Mouse (Mus musculus) hindbrain, embryonic 14.5 days (tissue): ENCODE data around the gene Rbm15b. TPM values are rescaled to one million over a fixed set of nuclear protein-coding genes. Genes with fewer than 3 reads are reported as not detected.

ENCODE experiments used
- ATAC-seq: fragments of 200-750 bp; cut with Nextera tagmentation; 2 replicates; pipeline ENCODE4 v1.8.0; 2017; ENCODE audit warnings: moderate number of reproducible peaks, mild to moderate bottlenecking, moderate TSS enrichment, moderate library complexity; ENCODE audit not compliant: low FRiP score
- DNase-seq: peaks from one replicate; pipeline ENCODE4 v3.0.0-alpha.2; 2015; ENCODE audit warnings: low spot score
- H3K27ac ChIP-seq: fragments of 300-500 bp; sonication (generic); 2 replicates; pipeline ENCODE4 v1.5.1; 2014; ENCODE audit warnings: mild to moderate bottlenecking, moderate library complexity
- H3K27me3 ChIP-seq: fragments of 300-500 bp; sonication (generic); 2 replicates; pipeline ENCODE4 v1.6.1; 2014; ENCODE audit warnings: mild to moderate bottlenecking, low read length, mixed read lengths; ENCODE audit not compliant: control insufficient read depth, insufficient read depth
- H3K36me3 ChIP-seq: fragments of 300-500 bp; sonication (generic); replicated peaks from 2 replicates; pipeline ENCODE4 v1.6.1; 2014; ENCODE audit not compliant: control insufficient read depth, insufficient read depth
- H3K4me1 ChIP-seq: fragments of 300-500 bp; sonication (generic); replicated peaks from 2 replicates; pipeline ENCODE4 v1.6.1; 2014; ENCODE audit warnings: antibody characterized with exemption, low read length, mixed read lengths; ENCODE audit not compliant: control insufficient read depth, insufficient read depth
- H3K4me2 ChIP-seq: fragments of 300-500 bp; sonication (generic); replicated peaks from 2 replicates; pipeline ENCODE4 v1.6.1; 2014; ENCODE audit warnings: mild to moderate bottlenecking, moderate library complexity
- H3K4me3 ChIP-seq: fragments of 300-500 bp; sonication (generic); replicated peaks from 2 replicates; pipeline ENCODE4 v1.5.1; 2014; ENCODE audit warnings: mild to moderate bottlenecking, low read length
- H3K9ac ChIP-seq: fragments of 300-500 bp; sonication (generic); 2 replicates; pipeline ENCODE4 v1.6.1; 2014
- H3K9me3 ChIP-seq: fragments of 300-500 bp; sonication (generic); 2 replicates; pipeline ENCODE4 v1.6.1; 2016; ENCODE audit warnings: low read length; ENCODE audit not compliant: control insufficient read depth
- WGBS: fragments of 180-500 bp; shearing (Covaris S2); extraction: QIAGEN DNeasy Blood & Tissue Kit; methylation state at CpG from one replicate; pipeline ENCODE4 v1.1.7; 2014; 5-methylcytosine and 5-hydroxymethylcytosine counted together
- polyA plus RNA-seq: library from polyadenylated mRNA; unstranded; fragments of >200 nt; fragmentation: Nextera tagmentation; extraction: Ambion mirVana; gene quantifications from 2 replicates; pipeline ENCODE4 v1.2.1, GENCODE M21; 2014

Rbm15b gene
- polyA plus RNA-seq, 1 experiment from 2014 or later: 27.5 TPM

GRCm38 (mm10) chr9:106903099-106903790, 16.0 kb upstream of the Rbm15b start:
- Histone ChIP-seq H3K4me1 (no peaks in the 10 kb centered on the region), H3K9me3 (no peaks in the 10 kb centered on the region), H3K4me2 (no peak overlapping the region), H3K27ac (no peak overlapping the region), H3K4me3 (no peak overlapping the region), H3K36me3 (peaks cover 73% of the 10 kb centered on the region), H3K9ac (no peak overlapping the region), H3K27me3 (no peaks in the 10 kb centered on the region)
- no peak for DNase-seq
- no peak for ATAC-seq
- WGBS: 80% methylated on average over 4 of the region's 4 CpGs

GRCm38 (mm10) chr9:106901596-106901995, 14.4 kb upstream of the Rbm15b start:
- no peak overlapping the region for H3K4me3 ChIP-seq
- WGBS: 93% methylated on average over 7 of the region's 7 CpGs
- H3K27me3 ChIP-seq: no peaks in the 10 kb centered on the region
- ATAC-seq (no peak), DNase-seq (no peak)
- H3K27ac ChIP-seq: no peak overlapping the region
- no peaks in the 10 kb centered on the region for H3K9me3 ChIP-seq
- H3K4me1 ChIP-seq: no peaks in the 10 kb centered on the region
- H3K4me2 ChIP-seq: no peak overlapping the region
- no peak overlapping the region for H3K9ac ChIP-seq
- H3K36me3 ChIP-seq: peaks cover 59% of the 10 kb centered on the region

DNA sequence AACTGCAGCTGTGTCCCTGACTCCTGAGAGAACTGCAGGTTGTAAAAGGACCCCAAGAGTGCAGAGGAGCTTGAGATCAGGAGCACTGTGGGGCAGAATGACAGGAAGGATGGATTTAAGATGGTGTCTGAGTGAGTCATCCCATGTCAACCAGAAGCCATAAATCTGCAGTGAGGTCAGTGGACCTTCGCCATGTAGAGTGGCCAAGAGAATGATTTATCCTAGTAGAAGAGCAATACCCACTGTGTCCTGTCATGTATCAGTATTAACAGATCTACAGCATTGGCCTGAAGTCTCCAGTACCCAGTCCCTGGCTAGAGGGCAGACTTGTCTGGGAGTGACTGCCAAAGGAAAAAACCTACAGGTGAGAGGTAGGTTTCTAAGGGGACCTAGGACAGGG, 11.7 kb upstream of the Rbm15b start:
- H3K4me3 ChIP-seq: no peak overlapping the region
- H3K4me1 ChIP-seq: no peaks in the 10 kb centered on the region
- DNase-seq: no peak
- H3K9me3 ChIP-seq: no peaks in the 10 kb centered on the region
- H3K36me3 ChIP-seq: peaks cover 65% of the 10 kb centered on the region
- no peak overlapping the region for H3K9ac ChIP-seq
- WGBS: 90% methylated on average over 1 of the region's 1 CpGs
- ATAC-seq: no peak
- H3K4me2 ChIP-seq: no peak overlapping the region
- no peaks in the 10 kb centered on the region for H3K27me3 ChIP-seq
- H3K27ac ChIP-seq: no peak overlapping the region

- H3K27me3 ChIP-seq: no peaks in the 10 kb centered on the region
- H3K9me3 ChIP-seq: no peaks in the 10 kb centered on the region
- H3K36me3 ChIP-seq: peaks cover 46% of the 10 kb centered on the region
- peak overlapping the region; percentile 86; the same call in 1 of the 2 replicates for H3K4me3 ChIP-seq
- DNase-seq: no peak
- no peak overlapping the region for H3K27ac ChIP-seq
- peak overlapping the region; percentile 79 for H3K4me2 ChIP-seq
- no peak overlapping the region; the same call in 1 of the 2 replicates for H3K9ac ChIP-seq
- peaks cover 18% of the 10 kb centered on the region for H3K4me1 ChIP-seq
- WGBS: 52% methylated on average over 3 of the region's 3 CpGs
- ATAC-seq: no peak
Measured at GRCm38 (mm10) chr9:106893327-106893726, 6.1 kb upstream of the Rbm15b start.

DNA sequence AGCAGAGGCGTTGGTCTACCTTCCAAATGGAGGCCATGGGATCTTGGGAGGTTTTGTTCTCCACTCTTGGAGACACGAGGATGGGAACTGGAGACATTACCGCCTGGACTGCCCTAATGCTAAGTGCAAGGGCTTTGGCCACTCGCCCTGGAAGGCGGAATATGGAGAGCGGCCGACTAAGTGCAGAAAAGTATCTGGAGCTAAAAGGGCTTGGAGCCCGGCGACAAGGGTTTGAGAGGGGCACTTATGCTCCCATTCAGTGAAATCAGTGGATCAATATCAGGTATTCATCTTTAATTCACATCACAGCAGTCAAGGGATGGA, 5.3 kb upstream of the Rbm15b start:
- peak; percentile 29 for DNase-seq

DNA sequence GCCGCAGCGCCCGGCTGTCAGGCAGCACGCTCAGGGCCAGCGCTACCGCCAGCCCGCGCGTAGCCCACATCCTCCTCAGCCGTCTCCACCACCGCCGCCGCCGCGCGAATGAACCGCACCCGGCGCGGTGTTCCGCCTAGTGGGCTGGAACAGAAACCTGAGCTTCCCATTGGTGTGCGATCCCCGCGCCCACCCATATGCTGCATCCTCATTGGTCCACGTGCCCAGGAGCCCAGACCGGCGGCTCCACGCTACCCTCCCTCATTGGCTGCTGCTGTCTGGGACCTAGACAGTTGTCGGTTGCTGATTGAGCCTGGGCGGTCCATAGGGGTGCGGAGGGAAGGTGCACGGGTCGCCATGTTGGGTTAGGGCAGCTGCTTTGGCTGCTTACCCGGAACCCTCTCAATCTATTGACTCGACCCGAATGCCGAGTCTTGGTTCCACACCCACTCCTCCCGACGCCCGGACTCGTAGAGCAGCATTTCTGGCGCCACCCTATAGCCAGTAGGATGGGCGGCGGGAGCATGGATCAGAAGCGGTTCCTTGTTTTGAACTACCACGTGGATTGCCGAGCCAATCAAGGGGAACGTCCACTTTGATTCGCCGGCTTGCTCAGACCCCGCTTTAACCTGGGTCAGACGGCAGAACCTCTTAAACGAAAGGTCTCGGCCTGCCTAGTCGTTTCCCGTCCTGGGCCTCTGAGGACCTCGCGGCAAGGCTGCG, 4.8 kb upstream of the Rbm15b start, which contains the start of gene Manf:
Gene Manf (minus strand): TSS at position 151 of the 723 bp plus-strand sequence.
- ATAC-seq: peak; percentile 99
- H3K36me3 ChIP-seq: peaks cover 52% of the 10 kb centered on the region
- H3K4me1 ChIP-seq: peaks cover 24% of the 10 kb centered on the region
- under 1% methylated on average over 57 of the region's 59 CpGs for WGBS
- peak within 1 kb of the TSS; percentile 91 for H3K27ac ChIP-seq
- DNase-seq: peak; percentile 96
- H3K4me3 ChIP-seq: peak within 1 kb of the TSS; percentile 86
- H3K9ac ChIP-seq: peak within 1 kb of the TSS; percentile 94
- peak within 1 kb of the TSS; percentile 79 for H3K4me2 ChIP-seq
- H3K9me3 ChIP-seq: no peaks in the 10 kb centered on the region
- H3K27me3 ChIP-seq: no peaks in the 10 kb centered on the region

More for the DNA sequence above, 5.3 kb upstream of the Rbm15b start:
- peak overlapping the region; percentile 86 for H3K4me3 ChIP-seq
- H3K27ac ChIP-seq: peak overlapping the region; percentile 91
- peaks cover 52% of the 10 kb centered on the region for H3K36me3 ChIP-seq
- ATAC-seq: no peak
- no peaks in the 10 kb centered on the region for H3K9me3 ChIP-seq
- peak overlapping the region; percentile 79 for H3K4me2 ChIP-seq
- peaks cover 21% of the 10 kb centered on the region for H3K4me1 ChIP-seq
- H3K9ac ChIP-seq: peak overlapping the region; percentile 69
- H3K27me3 ChIP-seq: no peaks in the 10 kb centered on the region
- 1% methylated on average over 9 of the region's 9 CpGs for WGBS

DNA sequence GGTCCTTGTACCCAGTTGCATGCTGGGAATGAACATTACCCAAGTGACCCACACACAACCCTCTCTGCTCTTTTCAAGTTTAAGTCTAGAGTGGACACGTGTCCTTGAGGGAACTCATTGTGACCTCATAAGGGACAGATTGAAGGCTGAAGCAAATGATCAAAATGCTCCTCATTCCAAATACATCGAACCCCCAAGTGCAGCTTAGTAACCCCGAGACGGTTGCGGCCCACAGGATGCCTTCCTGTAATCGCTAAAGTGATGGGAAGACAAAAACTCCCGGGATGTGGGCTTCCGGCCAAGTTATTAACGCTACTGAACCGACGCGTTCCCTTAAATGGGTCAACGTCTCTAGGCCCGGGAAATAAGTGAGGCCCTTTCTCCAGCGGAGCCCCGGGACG, 4.1 kb upstream of the Rbm15b start:
- Histone ChIP-seq H3K36me3 (peaks cover 46% of the 10 kb centered on the region), H3K27ac (peak overlapping the region; percentile 87), H3K4me2 (peak overlapping the region; percentile 74), H3K4me1 (peaks cover 24% of the 10 kb centered on the region), H3K9me3 (no peaks in the 10 kb centered on the region), H3K27me3 (no peaks in the 10 kb centered on the region), H3K9ac (peak overlapping the region; percentile 94), H3K4me3 (peak overlapping the region; percentile 86)
- ATAC-seq (no peak), DNase-seq (no peak)
- WGBS: under 1% methylated on average over 17 of the region's 17 CpGs

DNA sequence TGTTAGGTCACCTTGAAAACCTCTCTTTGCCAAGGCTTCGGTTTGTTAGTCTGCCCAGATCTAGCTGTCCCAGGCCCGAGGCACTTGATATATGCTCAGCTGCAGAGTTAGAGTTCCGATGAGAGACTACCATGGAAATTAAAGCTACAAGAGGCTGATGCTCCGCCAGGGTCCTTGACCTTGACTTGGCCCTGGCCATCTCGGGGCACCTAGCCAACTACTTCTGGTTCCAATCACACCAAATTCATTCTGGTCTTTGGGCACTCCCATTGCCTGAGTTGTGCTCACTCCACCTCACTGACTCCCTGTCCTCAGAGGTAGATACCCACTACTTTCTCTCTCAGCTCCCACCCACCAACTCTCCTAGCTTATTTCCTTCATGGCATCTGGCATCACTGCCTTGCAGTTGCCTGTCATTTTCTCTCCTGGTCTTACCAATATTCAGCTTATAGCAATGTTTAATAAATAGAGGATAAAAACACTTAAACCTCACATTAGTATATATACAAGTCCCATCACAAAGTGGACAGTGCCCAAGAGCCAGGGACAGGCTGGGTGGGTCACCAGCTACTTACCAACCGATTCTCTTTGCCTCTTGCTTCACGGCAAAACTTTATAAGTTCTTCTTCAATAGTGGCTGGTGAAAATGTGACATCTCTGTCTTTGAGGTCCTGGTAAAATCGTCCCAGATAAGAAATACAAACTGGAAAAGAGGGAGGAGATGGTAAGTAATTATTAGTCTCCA, 3.4 kb upstream of the Rbm15b start:
- H3K4me1 ChIP-seq: peaks cover 24% of the 10 kb centered on the region
- peak overlapping the region; percentile 94 for H3K9ac ChIP-seq
- no peak overlapping the region for H3K27ac ChIP-seq
- 68% methylated on average over 8 of the region's 8 CpGs for whole genome bisulfite sequencing
- ATAC-seq: no peak
- H3K27me3 ChIP-seq: no peaks in the 10 kb centered on the region
- no peak for DNase-seq
- peak overlapping the region; percentile 74 for H3K4me2 ChIP-seq
- peak overlapping the region; percentile 86 for H3K4me3 ChIP-seq
- H3K36me3 ChIP-seq: peaks cover 39% of the 10 kb centered on the region
- no peaks in the 10 kb centered on the region for H3K9me3 ChIP-seq

GRCm38 (mm10) chr9:106889321-106889720, 2.1 kb upstream of the Rbm15b start:
- Histone ChIP-seq H3K4me1 (peaks cover 37% of the 10 kb centered on the region), H3K36me3 (peaks cover 39% of the 10 kb centered on the region), H3K27me3 (no peaks in the 10 kb centered on the region), H3K9me3 (no peaks in the 10 kb centered on the region), H3K4me3 (no peak overlapping the region), H3K27ac (no peak overlapping the region), H3K9ac (peak overlapping the region; percentile 21; the same call in 1 of the 2 replicates), H3K4me2 (no peak overlapping the region)
- 88% methylated on average over 9 of the region's 9 CpGs for WGBS
- DNase-seq: no peak
- ATAC-seq: no peak
